Mouse (Mus musculus): ENCODE data around the gene Ddost.

Ddost gene

DNA sequence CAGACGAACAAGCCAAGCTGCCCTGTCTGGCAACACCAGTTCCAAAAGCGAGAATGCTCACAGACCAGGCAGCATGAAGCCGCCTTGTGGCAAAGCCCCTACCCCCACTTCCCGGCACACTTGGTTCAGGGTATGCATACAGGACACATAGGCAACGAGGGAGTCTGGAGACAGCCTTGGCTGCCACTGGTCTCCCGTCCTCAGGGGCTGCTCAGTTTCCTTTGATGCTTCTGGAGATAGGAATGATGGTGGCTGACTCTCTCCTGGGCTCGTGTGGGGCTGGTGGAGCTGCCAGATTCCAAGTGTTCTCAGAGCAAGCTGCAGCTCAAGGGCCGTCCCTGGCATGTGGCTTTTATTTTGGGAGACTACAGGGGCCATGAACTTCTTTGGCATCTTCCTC lies 36.9 kb downstream of the Ddost start:
- DNase-seq, result no peak

DNA sequence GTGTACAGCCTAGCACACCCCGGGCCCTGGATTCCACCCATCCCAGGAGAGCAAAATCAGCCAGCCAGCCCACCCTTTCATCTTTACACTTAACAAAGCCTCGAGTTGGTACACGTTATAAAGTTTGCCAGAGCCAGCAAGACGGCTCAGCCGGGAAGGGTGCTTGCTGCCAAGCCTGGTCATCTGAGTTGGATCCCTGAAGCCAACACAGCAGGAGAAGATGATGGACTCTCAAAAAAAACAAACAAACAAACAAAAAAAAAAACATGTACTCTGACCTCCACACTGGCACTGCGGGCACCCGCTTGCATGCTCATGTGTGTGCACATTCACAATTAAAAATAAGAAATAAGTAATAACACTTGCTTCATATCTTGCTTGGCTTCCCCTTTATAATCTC lies 37.5 kb downstream of the Ddost start:
- DNase-seq, result no peak

DNA sequence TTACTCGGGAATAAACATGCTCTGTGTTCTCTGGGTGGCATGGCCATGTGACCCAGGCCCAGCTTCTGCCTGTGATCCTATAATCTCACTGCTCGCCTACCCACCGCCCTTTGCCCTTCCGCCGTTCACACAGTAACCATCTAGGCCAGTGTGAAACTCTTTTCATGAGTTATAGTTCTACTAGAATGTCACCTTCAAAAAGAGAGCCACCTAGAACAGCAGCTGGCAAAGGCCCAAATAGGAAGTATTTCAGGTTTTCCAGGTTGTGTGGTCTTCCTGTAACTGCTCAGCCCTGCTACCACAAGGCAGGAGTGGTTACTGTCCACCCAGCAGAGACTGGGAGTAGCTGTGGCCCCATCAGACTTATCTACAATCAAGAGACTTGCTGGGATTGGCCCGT lies 38.2 kb downstream of the Ddost start:
- no peak for DNase-seq

DNA sequence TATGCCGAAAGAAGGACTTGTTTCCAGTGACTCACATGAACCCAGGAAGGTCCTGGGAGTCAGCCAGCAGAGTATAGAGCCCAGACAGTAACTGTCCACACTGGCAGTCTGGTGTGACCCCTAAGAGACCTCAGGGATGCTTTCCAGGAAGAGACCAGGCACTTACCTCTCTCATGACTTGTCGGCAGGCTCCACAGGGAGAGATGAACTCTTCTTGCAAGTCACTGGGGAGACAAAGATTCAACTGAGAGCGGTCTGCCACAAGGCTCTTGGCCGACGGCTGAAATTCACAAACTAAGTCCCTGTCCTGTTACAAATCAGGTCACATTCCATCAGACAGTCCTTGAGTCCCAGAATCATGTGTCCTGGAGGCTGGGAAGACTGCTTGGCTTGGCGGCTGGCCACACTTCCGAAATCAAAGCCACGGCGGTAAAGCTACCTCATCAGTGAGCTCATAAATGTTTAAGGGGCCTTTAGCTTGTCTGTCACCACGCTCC lies 38.9 kb downstream of the Ddost start:
- no peak for DNase-seq

DNA sequence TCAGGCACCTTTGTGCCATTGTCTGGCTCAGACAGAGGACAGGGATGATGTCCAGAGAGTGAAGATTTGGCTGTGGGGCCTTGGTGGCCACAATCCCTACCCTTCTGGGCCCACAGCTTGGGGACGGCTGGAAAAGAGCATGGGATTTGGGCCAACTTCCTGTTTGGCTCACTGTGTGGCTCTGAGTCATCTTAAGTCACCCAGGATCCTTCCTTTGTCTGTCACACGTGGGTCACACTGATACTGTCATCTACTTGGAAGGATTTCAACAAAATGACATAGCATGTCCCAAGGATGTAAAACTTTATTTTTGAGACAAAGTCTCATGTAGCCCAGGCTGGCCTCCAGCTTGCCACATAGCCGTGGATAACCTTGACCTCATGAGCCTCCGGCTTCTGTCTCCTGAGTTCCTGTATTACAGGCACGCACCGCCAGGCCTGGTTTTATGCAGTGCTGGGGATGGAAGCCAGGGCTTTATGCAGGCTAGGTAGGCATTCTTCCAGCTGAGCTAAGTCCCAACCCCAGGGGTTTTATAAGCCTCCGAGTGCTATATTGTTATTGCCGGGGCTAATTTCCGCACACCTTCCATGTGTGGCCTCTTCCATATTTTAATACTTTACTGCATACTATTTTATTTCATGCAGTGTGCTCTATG lies 40.5 kb downstream of the Ddost start:
- DNase-seq, result no peak

DNA sequence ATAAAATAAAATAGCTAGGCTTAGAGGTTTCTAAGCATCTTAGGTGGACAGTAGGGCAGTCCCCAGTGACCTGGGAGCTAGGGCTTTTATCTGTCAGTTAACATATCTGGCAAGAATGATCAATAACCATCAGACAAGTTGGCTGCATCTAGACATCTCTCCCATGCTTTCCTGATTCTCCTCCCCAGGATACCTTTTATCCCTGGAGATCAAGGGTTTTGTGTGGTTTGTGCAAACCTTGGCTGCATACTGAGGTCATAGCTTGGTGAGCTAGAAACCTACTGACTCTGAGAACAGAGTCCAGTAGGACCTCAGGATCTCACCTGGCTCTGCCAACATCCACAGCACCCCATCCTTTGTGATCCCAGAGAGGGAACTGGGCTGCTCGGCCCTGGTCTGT lies 42.8 kb downstream of the Ddost start:
- DNase-seq, result no peak

DNA sequence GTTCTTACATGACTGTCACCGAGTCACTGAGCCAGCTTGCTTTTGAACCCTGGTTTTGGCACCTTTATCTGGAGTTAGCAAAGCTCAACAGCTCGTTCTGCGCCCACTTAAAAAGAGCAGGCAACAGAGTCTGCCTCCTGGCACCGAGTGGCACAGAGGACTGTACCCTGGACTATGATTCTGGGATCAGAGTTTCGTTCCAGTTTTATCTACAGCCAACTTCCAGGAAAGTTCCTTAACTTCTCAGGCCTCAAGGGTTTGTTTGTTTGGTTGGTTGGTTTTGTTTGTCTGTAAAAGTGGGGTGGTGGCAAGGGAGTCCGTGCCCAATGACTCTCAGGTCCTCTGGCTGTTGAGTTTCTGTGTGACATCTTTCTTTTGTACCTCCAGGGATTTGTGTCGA lies 44.2 kb downstream of the Ddost start:
- DNase-seq, result no peak

DNA sequence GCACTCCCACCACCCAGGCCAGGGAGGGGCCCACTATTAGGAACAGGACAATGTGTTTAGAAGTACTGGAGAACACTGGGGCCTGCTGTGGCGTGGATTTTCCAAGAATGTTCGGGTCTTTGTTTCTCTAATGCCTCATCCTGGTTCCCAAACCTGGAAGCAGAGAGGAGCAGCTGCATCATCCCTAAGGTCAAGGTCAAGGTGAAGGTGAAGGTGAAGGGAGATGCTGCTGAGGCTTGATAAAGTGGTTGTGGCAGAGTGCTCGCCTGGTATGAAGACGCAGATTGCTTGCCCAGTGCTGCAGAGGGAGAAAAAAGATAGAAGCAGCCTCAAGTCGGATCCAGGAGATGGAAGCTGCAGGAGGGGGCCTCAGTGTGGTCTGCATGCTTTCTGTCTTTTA lies 47.3 kb downstream of the Ddost start:
- no peak for DNase-seq

DNA sequence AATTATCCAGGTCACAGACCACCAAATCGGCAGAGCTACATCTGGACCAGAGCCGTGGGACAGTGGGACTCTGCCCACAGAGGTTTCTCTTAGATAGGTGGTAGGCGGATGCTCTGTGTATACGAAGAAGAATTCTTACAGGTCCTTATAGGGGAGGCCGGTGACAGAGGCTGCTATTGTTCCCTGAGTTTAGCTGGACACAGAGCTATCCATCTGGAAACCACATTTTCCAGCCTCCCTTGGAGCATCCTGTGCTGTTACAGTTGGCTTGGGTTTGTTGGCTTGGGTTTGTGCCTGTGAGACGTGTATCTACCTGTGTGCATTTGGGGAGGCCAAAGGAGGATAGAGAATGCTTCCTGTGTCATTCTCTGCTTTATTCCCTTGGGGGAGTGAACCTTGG lies 48.2 kb downstream of the Ddost start:
- DNase-seq, result no peak

DNA sequence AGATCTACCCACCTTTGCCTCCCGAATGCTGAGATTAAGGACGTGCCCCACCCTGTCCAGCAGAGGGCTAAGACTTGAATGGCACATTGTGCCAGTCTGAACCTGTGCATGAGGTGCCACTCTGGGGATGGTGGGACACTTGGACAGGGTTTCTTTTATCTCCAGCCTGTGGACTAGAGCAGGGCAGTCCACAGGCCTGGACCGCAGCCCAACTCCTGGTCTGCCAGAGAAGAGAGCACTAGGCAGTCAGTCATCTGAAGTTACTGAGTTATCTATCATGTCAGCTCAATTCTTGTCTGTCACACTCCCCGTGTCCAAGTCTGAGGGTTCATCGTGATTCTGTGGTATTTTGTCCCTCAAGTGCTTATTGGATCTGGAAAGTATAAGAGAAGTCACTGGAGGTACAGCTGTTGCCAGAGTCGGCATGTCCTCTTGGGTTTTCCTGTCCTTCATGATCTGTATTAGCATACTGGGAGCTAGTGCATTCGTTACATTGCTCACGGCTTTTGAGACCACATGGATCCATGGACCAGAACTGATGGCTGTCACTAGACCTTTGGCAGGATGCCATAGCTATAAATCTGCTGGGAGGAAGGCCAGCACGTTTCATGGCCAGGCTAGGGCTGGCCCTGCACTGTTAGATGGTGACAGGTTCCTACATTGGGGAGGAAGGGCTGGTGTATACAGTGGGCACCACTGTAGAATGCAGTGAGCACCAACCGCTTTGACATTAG lies 49.1 kb downstream of the Ddost start:
- DNase-seq, result no peak

DNA sequence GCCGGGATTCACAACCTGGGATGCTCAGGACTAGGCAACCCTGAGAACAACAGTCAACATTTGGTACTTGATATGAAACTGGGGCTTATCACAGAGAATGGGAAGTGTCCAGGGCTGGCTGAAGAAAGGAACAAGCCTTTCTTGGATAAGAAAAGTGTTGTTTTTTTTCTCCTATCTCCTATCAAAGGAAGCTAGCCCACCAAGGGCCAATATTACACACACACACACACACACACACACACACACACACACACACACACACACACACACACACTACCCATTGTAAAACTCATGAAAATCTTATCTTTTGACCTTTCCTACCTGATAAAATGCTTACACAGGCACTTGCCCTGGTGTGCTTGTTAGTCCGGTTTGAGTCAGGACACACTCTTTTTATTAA lies 51.0 kb downstream of the Ddost start:
- no peak for DNase-seq

DNA sequence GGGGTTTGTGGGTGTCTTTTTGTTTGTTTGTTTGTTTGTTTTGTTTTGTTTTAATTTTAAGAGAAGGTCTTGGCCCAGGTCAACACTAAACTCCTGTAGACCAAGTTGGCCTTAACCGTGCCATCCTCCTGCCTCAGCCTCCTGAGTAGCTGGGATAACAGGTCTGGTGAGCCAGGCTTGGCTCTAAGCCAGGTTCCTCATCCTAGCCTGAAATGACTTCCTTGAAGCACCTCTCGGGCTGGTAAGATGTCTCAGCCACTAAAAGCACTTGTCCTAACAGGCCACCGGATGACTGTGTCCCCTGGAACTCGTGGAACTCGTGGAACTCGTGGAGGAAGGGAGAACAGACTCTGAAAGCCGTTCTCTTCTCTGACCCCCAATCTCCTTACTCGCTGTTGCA lies 51.6 kb downstream of the Ddost start:
- no peak for DNase-seq

DNA sequence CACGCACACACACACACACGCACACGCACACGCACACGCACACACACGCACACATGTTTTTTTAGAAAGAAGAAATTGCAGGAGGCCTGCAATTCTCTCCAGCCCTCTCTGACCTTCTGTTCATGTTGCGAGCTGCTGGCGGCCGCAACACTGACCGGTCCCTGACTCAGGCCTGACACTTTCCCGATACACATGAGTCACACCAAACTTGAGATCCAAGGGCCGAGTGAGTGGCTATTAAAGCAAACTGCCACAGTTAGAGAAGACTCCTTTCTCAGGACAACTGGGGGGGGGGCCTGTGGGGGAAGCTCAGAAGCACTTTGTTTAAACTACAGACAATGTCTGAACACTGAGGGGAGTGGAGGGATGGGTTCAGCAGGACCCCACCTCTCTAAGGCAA lies 52.0 kb downstream of the Ddost start:
- no peak for DNase-seq

DNA sequence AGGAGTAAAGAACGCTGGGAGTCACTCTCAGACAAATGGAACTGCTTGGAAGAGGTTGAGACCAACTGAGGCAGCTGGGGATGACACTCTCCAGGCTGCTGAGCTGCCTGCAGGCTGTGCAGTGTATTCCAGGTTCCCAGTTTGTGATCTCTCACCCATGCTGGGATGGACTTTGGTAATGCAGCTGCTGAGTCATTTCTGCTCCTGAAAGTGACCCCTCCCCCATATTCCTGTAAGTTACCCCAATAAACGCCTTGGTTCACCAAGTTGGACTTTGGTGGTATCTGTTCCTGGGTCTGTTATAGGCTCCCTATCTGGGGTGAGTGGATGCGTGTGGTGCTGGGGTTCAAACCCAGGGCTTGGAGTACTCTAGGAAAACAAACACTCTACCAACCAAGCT lies 53.6 kb downstream of the Ddost start:
- DNase-seq, result no peak

DNA sequence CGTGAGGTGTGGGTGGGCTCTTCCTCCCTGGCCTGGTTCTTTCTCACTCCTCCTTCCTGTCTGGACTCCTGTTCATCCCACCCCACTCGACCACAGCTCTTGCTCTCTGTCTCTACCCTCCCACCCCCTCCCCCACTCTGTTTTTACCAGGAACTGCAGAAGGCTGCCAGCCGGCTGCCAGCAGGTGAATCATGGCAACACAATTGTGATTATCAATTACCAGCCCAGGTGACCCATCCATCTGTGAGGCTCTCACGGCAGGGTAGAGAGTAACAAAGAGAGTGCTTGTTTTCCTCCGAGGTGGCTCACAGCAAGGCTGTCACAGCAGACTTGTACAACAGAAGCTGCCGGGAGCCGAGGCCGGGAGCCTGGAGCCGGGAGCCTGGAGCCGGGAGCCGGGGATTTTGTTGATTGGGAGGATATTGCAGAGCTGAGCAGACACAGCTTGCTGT lies 56.9 kb downstream of the Ddost start:
- no peak for DNase-seq

All from B cell, adult 2 months (primary cell).